Mouse (Mus musculus): Measurements from ENCODE around the gene Cebpz. TPM values are rescaled to one million over a fixed set of nuclear protein-coding genes. Genes with fewer than 3 reads are reported as not detected.

The Cebpz gene
- total RNA-seq, 1 experiment from 2014 or later = 45.6 TPM

GRCm38 (mm10) chr17:78903158-78903557, 33.7 kb downstream of the Cebpz start:
- DNase-seq = no peak

- peak; percentile 66 for DNase-seq
Measured at GRCm38 (mm10) chr17:78895394-78895793, 41.5 kb downstream of the Cebpz start.

GRCm38 (mm10) chr17:78894991-78895390, 41.9 kb downstream of the Cebpz start:
- no peak for DNase-seq

GRCm38 (mm10) chr17:78891020-78891419, 45.8 kb downstream of the Cebpz start:
- DNase-seq = no peak

- no peak for DNase-seq
Measured at GRCm38 (mm10) chr17:78889184-78889583, 47.7 kb downstream of the Cebpz start.

- peak; percentile 43 for DNase-seq
Measured at GRCm38 (mm10) chr17:78888554-78888953, 48.3 kb downstream of the Cebpz start.

- DNase-seq = no peak
Measured at GRCm38 (mm10) chr17:78885286-78886065, 51.4 kb downstream of the Cebpz start.

GRCm38 (mm10) chr17:78883291-78883690, 53.6 kb downstream of the Cebpz start:
- no peak for DNase-seq

- peak; percentile 96 for DNase-seq
Measured at GRCm38 (mm10) chr17:78882401-78883112, 54.3 kb downstream of the Cebpz start, which contains the start of gene Eif2ak2. Gene Eif2ak2, minus strand, starts transcription at chr17:78882573.

- peak; percentile 44 for DNase-seq
Measured at GRCm38 (mm10) chr17:78881878-78882304, 55.0 kb downstream of the Cebpz start.

- DNase-seq = no peak
Measured at GRCm38 (mm10) chr17:78873886-78874285, 63.0 kb downstream of the Cebpz start.

Other genes with a start within 250 kb of the Cebpz start
- 23.4 and 24.4 TPM in 2 replicates for gene Strn, start 199.9 kb downstream of the Cebpz start, total RNA-seq (2021)
- gene Heatr5b, start 101.7 kb downstream of the Cebpz start, total RNA-seq (2021) = 29.8 and 31.5 TPM in 2 replicates
- 30.1 and 33.2 TPM in 2 replicates for gene Gpatch11, start 101.5 kb downstream of the Cebpz start, total RNA-seq (2021)
- gene Eif2ak2, start 54.5 kb downstream of the Cebpz start, total RNA-seq (2021) = 20.6 and 23.3 TPM in 2 replicates
- gene Sult6b1, start 30.1 kb downstream of the Cebpz start, total RNA-seq (2021) = not detected in 2 replicates
- gene Cebpzos, start 20.6 kb downstream of the Cebpz start, total RNA-seq (2021) = 30.7 and 37.6 TPM in 2 replicates
- gene Ndufaf7, start 70 bp upstream of the Cebpz start, total RNA-seq (2021) = 41.8 and 45.7 TPM in 2 replicates
- 35.5 and 39.6 TPM in 2 replicates for gene Prkd3, start 83.8 kb upstream of the Cebpz start, total RNA-seq (2021)
- gene Qpct, start 114.8 kb upstream of the Cebpz start, total RNA-seq (2021) = 9.2 and 13.0 TPM in 2 replicates